Mouse (Mus musculus) kidney, postnatal 0 days (tissue): ENCODE measurements around the gene Lrrc75b. TPM values are rescaled to one million over a fixed set of nuclear protein-coding genes. Genes with fewer than 3 reads are reported as not detected.
A peak's percentile ranks its signal among the peaks of the same experiment; 100 is the strongest.

Experiments used
- ATAC-seq: fragments of 200-750 bp; cut with Nextera tagmentation; replicated peaks from 2 replicates; pipeline ENCODE4 v1.8.0; 2017; ENCODE audit warnings: low read depth, moderate number of reproducible peaks, moderate TSS enrichment, moderate library complexity; ENCODE audit not compliant: low FRiP score
- DNase-seq: peaks from one replicate; pipeline ENCODE4 v3.0.0-alpha.2; 2016; ENCODE audit warnings: low spot score
- H3K27ac ChIP-seq: fragments of 300-500 bp; sonication (generic); 2 replicates; pipeline ENCODE4 v1.5.1; 2014; ENCODE audit warnings: mild to moderate bottlenecking
- H3K27me3 ChIP-seq: fragments of 300-500 bp; sonication (generic); 2 replicates; pipeline ENCODE4 v1.6.1; 2014; ENCODE audit warnings: low read length, mixed read lengths; ENCODE audit not compliant: insufficient read depth
- H3K36me3 ChIP-seq: fragments of 300-500 bp; sonication (generic); 2 replicates; pipeline ENCODE4 v1.6.1; 2014; ENCODE audit warnings: low read length, mixed read lengths; ENCODE audit not compliant: insufficient read depth
- H3K4me1 ChIP-seq: fragments of 300-500 bp; sonication (generic); replicated peaks from 2 replicates; pipeline ENCODE4 v1.6.1; 2014; ENCODE audit warnings: antibody characterized with exemption, low read length, mixed read lengths; ENCODE audit not compliant: insufficient read depth
- H3K4me2 ChIP-seq: fragments of 300-500 bp; sonication (generic); 2 replicates; pipeline ENCODE4 v1.6.1; 2014; ENCODE audit warnings: mild to moderate bottlenecking, low read length, moderate library complexity, mixed read lengths
- H3K4me3 ChIP-seq: fragments of 300-500 bp; sonication (generic); replicated peaks from 2 replicates; pipeline ENCODE4 v1.5.1; 2014; ENCODE audit warnings: low read depth, low read length
- H3K9ac ChIP-seq: fragments of 300-500 bp; sonication (generic); 2 replicates; pipeline ENCODE4 v1.6.1; 2014; ENCODE audit warnings: low read depth, low read length
- H3K9me3 ChIP-seq: fragments of 300-500 bp; sonication (generic); replicated peaks from 2 replicates; pipeline ENCODE4 v1.6.1; 2016; ENCODE audit warnings: low read length, inconsistent platforms, mixed read lengths
- CTCF ChIP-seq: IDR thresholded peaks from 2 replicates; pipeline ENCODE4 v1.5.1; 2016; ENCODE audit warnings: antibody characterized with exemption, low read depth, mild to moderate bottlenecking, moderate library complexity
- WGBS: fragments of 180-500 bp; shearing (Covaris S2); extraction: QIAGEN DNeasy Blood & Tissue Kit; methylation state at CpG from one replicate; pipeline ENCODE4 v1.1.7; 2014; 5-methylcytosine and 5-hydroxymethylcytosine counted together
- polyA plus RNA-seq: library from polyadenylated mRNA; unstranded; fragments of >200 nt; fragmentation: Nextera tagmentation; extraction: Ambion mirVana; gene quantifications from 2 replicates; pipeline ENCODE4 v1.2.1, GENCODE M21; 2015

The Lrrc75b gene
- polyA plus RNA-seq, 1 experiment from 2014 or later, result 2.7 TPM

GRCm38 (mm10) chr10:75517758-75518143 is 42.4 kb downstream of the Lrrc75b start, which contains the start of gene Gucd1:
TSS of gene Gucd1 (minus strand) at chr10:75517972.
- no peaks in the 10 kb centered on the region for H3K9me3 ChIP-seq
- peak within 1 kb of the TSS; percentile 86 for H3K4me3 ChIP-seq
- H3K27me3 ChIP-seq, result no peaks in the 10 kb centered on the region
- peak within 1 kb of the TSS; percentile 78 for H3K4me2 ChIP-seq
- ATAC-seq (peak; percentile 88), DNase-seq (peak; percentile 98)
- peaks cover 16% of the 10 kb centered on the region; the same call in 1 of the 2 replicates for H3K4me1 ChIP-seq
- WGBS, result 1% methylated on average over 20 of the region's 20 CpGs
- TF ChIP-seq CTCF, result no peak; the same call in 1 of the 2 replicates
- peaks cover 13% of the 10 kb centered on the region; the same call in 1 of the 2 replicates for H3K36me3 ChIP-seq
- H3K27ac ChIP-seq, result peak within 1 kb of the TSS; percentile 100
- H3K9ac ChIP-seq, result peak within 1 kb of the TSS; percentile 93

GRCm38 (mm10) chr10:75517073-75517757 is 42.9 kb downstream of the Lrrc75b start, which contains the start of gene Snrpd3:
TSS of gene Snrpd3 (plus strand) at chr10:75517551.
- H3K36me3 ChIP-seq, result peaks cover 13% of the 10 kb centered on the region; the same call in 1 of the 2 replicates
- WGBS, result under 1% methylated on average over 47 of the region's 52 CpGs
- H3K4me3 ChIP-seq, result peak within 1 kb of the TSS; percentile 86
- H3K9ac ChIP-seq, result peak within 1 kb of the TSS; percentile 93
- ATAC-seq (peak; percentile 92), DNase-seq (peak; percentile 99)
- H3K27ac ChIP-seq, result peak within 1 kb of the TSS; percentile 100
- H3K9me3 ChIP-seq, result no peaks in the 10 kb centered on the region
- peaks cover 16% of the 10 kb centered on the region; the same call in 1 of the 2 replicates for H3K4me1 ChIP-seq
- H3K4me2 ChIP-seq, result peak within 1 kb of the TSS; percentile 78
- TF ChIP-seq CTCF, result no peak; the same call in 1 of the 2 replicates
- H3K27me3 ChIP-seq, result no peaks in the 10 kb centered on the region

- no peak for DNase-seq
- no peaks in the 10 kb centered on the region for H3K27me3 ChIP-seq
- peak overlapping the region; percentile 86 for H3K4me3 ChIP-seq
- 0% methylated on average over 12 of the region's 12 CpGs for WGBS
- H3K9ac ChIP-seq, result peak overlapping the region; percentile 93
- H3K36me3 ChIP-seq, result peaks cover 10% of the 10 kb centered on the region; the same call in 1 of the 2 replicates
- peaks cover 16% of the 10 kb centered on the region; the same call in 1 of the 2 replicates for H3K4me1 ChIP-seq
- TF ChIP-seq CTCF, result no peak
- peak overlapping the region; percentile 78 for H3K4me2 ChIP-seq
- H3K27ac ChIP-seq, result peak overlapping the region; percentile 100
- no peak; the same call in 1 of the 2 replicates for ATAC-seq
- H3K9me3 ChIP-seq, result no peaks in the 10 kb centered on the region
Observed at GRCm38 (mm10) chr10:75516724-75517072, 43.4 kb downstream of the Lrrc75b start.

- Histone ChIP-seq H3K27ac (peak overlapping the region; percentile 100), H3K27me3 (no peaks in the 10 kb centered on the region), H3K4me3 (peak overlapping the region; percentile 86), H3K4me1 (peaks cover 16% of the 10 kb centered on the region; the same call in 1 of the 2 replicates), H3K4me2 (peak overlapping the region; percentile 78), H3K36me3 (peaks cover 12% of the 10 kb centered on the region), H3K9me3 (no peaks in the 10 kb centered on the region), H3K9ac (peak overlapping the region; percentile 93)
- DNase-seq (peak; percentile 40), ATAC-seq (0 out of 2 replicates have a peak, but pooled peaks have one; percentile 27)
- TF ChIP-seq CTCF, result no peak
- 20% methylated on average over 8 of the region's 8 CpGs for WGBS
Observed at GRCm38 (mm10) chr10:75516038-75516723, 43.9 kb downstream of the Lrrc75b start.

GRCm38 (mm10) chr10:75515216-75516037 is 44.7 kb downstream of the Lrrc75b start:
- Histone ChIP-seq H3K27me3 (no peaks in the 10 kb centered on the region), H3K9ac (peak overlapping the region; percentile 93; the same call in 1 of the 2 replicates), H3K36me3 (peaks cover 17% of the 10 kb centered on the region), H3K9me3 (no peaks in the 10 kb centered on the region), H3K4me1 (peaks cover 16% of the 10 kb centered on the region; the same call in 1 of the 2 replicates), H3K4me2 (peak overlapping the region; percentile 78), H3K27ac (peak overlapping the region; percentile 100), H3K4me3 (peak overlapping the region; percentile 86)
- 78% methylated on average over 4 of the region's 4 CpGs for WGBS
- ATAC-seq (no peak), DNase-seq (no peak)
- TF ChIP-seq CTCF, result no peak
